Mouse (Mus musculus): ENCODE measurements at regions not wholly inside any gene's neighbourhood (a gene's known extent, or its start where the extent isn't known, plus 50 kb on each side); places are given as distances from the start of the nearest gene placed in this dataset.

- TF ChIP-seq CTCF (IDR thresholded peaks at IDR 0.05; ENCODE audit: low read depth, low read length): no peak
- no peak for TF ChIP-seq GATA2 (IDR thresholded peaks at IDR 0.05; ENCODE audit: borderline replicate concordance, low read depth, low read length)
- no peak for TF ChIP-seq GATA1 (IDR thresholded peaks at IDR 0.05; ENCODE audit: borderline replicate concordance, low read length)
Measured at GRCm38 (mm10) chr12:109948434-109948984, 330.4 kb upstream of the Dio3 start.
